Mouse (Mus musculus) adrenal gland, adult 18-20 months (tissue): ENCODE results near the gene Ankra2. TPM values are rescaled to one million over a fixed set of nuclear protein-coding genes. Genes with fewer than 3 reads are reported as not detected.

Experiments used
- total RNA-seq, 2 experiments: library from RNA; stranded (reverse); gene quantifications; 1 replicate in 1 of 2; 2 replicates in 1 of 2; pipeline ENCODE4 v1.2.3; 2021

Gene Ankra2
- total RNA-seq, 2 experiments from 2014 or later = 15.4 to 22.9 TPM

Other genes with a start within 250 kb of the Ankra2 start
- 10 to 100 TPM; 14.2 to 28.0 TPM for gene Arhgef28, start 56.6 kb upstream of the Ankra2 start, total RNA-seq
- 10 to 100 TPM; 16.4 to 20.1 TPM for gene Utp15, start within 50 bp of the Ankra2 start, total RNA-seq
- not detected for gene Gm21976, start 16.8 kb downstream of the Ankra2 start, total RNA-seq
- 100 to 1,000 TPM; 298 to 383 TPM for gene Btf3, start 53.9 kb downstream of the Ankra2 start, total RNA-seq
- under 1 TPM; 0.50 to 0.54 TPM for gene Foxd1, start 91.2 kb downstream of the Ankra2 start, total RNA-seq
- not detected for gene Gm10320, start 228.9 kb downstream of the Ankra2 start, total RNA-seq